Mouse (Mus musculus) adrenal gland, postnatal 10 days (tissue): ENCODE measurements around the gene Fam71d. TPM values are rescaled to one million over a fixed set of nuclear protein-coding genes. Genes with fewer than 3 reads are reported as not detected.

Source experiments
- DNase-seq: peaks from one replicate; pipeline ENCODE4 v3.0.0; 2021; ENCODE audit warnings: mixed read lengths
- total RNA-seq, 2 experiments: library from RNA; stranded (reverse); gene quantifications; 2 replicates each; pipeline ENCODE4 v1.2.3; 2021

Fam71d gene
- total RNA-seq, 2 experiments from 2014 or later, result 0.36 TPM; not detected in 1

- no peak for DNase-seq
These were observed 81.9 kb downstream of the Fam71d start for GRCm38 (mm10) chr12:78773211-78773610.

- no peak for DNase-seq
These were observed 86.6 kb downstream of the Fam71d start for GRCm38 (mm10) chr12:78777916-78778315.

- no peak for DNase-seq
These were observed 87.2 kb downstream of the Fam71d start for GRCm38 (mm10) chr12:78778423-78779067.

Other genes with a start within 250 kb of the Fam71d start
- gene Mpp5, start 57.4 kb downstream of the Fam71d start, total RNA-seq, result 10 to 100 TPM; 16.5 to 22.0 TPM
- 10 to 100 TPM; 64.4 to 68.3 TPM for gene Atp6v1d, start 170.1 kb downstream of the Fam71d start, total RNA-seq
- 10 to 100 TPM; 76.4 to 80.4 TPM for gene Eif2s1, start 170.3 kb downstream of the Fam71d start, total RNA-seq
- gene Plek2, start 215.4 kb downstream of the Fam71d start, total RNA-seq, result under 1 TPM; 0.60 to 0.67 TPM